Mouse (Mus musculus): ENCODE data around the gene Clcnka. TPM values are rescaled to one million over a fixed set of nuclear protein-coding genes. Genes with fewer than 3 reads are reported as not detected.

Gene Clcnka
- polyA plus RNA-seq (2017; shearing (Covaris generic)): not detected

DNA sequence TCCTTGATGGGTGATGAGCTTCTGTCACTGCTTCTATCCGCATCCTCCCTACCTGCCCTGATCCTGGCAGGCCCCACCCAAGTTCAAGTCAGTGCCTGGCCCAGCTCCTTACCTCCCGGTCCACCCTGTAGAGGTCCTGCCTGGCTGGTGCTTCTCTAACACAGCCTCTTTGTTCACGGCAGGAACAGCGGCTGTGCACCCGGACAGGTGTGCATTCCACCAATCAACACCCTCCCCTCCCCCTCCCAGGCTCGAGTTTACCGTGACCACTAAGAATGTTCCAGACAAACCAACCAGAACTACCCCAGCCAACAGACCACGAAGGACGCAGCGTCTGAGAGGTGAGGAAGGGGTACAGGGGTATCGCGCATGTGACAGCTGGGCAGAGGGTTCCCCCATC, at the start of gene Clcnka:
TSS of gene Clcnka (minus strand) at position 180 of the 400 bp plus-strand sequence.
- no peak for ATAC-seq

DNA sequence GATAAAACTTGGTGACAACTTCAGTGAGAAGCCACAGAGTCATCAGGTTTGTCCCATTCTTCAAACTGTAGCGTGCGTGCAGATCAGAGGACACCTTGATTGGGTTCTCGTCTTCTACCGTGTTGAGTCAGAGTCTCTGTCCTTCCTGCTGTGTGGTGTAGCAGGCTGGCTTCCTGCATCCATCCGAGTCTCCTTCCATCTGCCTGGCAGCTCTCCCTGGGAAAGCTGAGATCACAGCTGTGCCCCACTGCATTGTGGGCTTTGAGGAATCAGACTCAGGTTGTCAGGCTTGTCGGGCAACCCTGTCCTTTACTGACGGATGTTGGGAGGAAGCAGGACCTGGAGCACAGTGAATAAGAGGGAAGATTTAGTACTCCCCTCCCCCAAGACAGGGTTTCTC, 47.7 kb upstream of the Clcnka start:
- ATAC-seq: no peak

- ATAC-seq: peak; percentile 58
Measured at GRCm38 (mm10) chr4:141445328-141445720, 46.8 kb upstream of the Clcnka start.

GRCm38 (mm10) chr4:141444451-141445327, 46.2 kb upstream of the Clcnka start, which contains the start of gene Zbtb17:
Gene Zbtb17 (plus strand): TSS chr4:141444654.
- ATAC-seq: peak; percentile 91

DNA sequence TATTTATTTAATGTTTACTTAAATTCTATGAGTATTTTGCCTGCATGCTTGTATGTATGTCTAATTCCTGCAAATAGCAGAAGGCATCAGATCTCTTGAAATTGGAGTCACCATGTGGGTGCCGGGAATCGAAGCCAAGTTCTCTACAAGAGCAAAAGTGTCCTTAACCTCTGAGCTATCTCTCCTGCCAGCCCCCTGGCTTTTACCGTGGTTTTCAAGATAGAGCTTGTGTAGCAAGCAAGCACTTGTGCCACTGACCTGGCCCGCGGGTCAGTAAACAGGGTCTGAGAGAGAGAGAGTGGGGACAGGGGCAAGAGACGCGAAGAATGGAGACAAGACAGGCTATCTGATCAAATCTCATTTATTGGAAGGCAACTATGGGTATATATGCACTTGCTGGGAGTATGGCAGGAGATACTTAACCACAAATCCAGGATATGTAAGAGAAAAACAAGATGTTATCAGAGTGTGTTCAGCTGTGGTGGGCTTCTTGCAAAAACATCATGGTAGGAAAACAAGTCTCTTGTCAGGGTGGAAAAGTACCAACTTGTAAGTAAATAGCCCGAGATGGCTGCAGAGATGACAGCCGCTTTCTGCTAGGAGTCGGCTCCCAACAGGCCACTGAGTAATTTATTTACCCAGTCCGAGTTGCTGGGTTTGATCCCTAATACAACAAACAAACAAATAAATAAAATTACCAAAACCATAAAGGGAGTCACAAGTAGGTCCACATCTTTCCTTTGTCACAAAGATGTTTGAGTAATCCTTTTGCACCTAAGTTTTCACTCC, 45.3 kb upstream of the Clcnka start:
- no peak for ATAC-seq

DNA sequence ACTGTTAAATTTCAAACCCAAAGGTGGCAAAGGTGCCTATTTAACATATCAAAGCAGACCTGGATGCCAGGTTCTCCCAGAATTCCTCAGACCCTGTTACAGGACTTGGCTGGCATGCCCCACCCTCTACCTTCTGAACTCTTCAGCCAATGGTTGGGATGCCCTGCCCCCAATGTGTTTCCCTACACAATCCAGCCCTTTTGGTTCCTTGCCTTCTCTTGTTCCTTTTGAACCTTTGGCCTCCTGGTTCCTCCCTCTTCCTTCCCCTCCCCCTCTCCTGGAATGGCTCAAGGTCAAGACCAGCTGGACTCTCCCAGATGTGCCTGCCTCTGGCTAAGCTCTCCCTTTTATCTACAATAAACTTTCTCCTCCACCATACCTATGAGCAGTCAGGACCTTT, 42.4 kb upstream of the Clcnka start:
- ATAC-seq: no peak

GRCm38 (mm10) chr4:141439083-141439803, 40.7 kb upstream of the Clcnka start:
- ATAC-seq: no peak

- ATAC-seq: no peak
Measured at GRCm38 (mm10) chr4:141435974-141436373, 37.5 kb upstream of the Clcnka start, which contains the start of gene Srarp. Gene Srarp (minus strand): TSS chr4:141436105.

DNA sequence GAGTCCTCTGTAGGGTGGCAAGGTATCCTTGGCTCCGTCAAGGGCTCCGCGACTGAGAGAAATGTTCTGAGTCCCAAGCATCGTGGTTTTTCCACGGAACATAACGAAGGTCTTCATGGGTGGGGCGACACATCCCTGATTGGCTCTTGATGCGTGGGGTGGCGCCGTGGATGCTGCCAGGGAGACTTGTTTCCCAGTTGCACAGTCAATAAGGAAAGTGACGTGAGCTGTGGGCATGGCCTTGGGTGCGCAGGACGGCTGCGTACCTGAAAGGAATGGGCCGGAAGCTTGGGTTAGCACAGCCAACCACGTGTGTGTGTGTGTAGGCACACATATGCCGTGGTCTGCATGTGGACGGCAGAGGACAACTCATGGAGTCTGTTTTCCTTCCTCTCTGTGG, 34.7 kb upstream of the Clcnka start:
- ATAC-seq: no peak

GRCm38 (mm10) chr4:141432666-141433065, 34.1 kb upstream of the Clcnka start:
- no peak for ATAC-seq

DNA sequence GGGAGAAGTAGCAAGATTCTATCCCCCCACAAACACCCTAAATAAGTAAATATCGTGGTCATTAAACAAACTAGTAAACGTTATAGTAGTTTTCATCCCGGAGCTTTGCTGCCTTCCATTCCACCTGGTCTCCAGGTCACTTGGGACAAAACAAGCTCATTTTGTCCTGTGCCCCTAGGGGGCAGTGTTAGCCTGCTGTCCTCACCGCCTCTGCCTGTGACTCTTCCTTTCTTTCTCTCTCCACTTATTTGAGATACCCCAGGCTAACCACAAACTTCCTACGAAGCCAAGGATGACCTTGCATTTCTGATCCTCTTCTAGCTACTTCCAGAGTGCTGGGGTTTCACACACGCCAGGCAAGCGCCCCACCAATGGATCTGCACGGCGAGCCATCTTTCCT, 32.5 kb upstream of the Clcnka start:
- peak; percentile 57 for ATAC-seq

DNA sequence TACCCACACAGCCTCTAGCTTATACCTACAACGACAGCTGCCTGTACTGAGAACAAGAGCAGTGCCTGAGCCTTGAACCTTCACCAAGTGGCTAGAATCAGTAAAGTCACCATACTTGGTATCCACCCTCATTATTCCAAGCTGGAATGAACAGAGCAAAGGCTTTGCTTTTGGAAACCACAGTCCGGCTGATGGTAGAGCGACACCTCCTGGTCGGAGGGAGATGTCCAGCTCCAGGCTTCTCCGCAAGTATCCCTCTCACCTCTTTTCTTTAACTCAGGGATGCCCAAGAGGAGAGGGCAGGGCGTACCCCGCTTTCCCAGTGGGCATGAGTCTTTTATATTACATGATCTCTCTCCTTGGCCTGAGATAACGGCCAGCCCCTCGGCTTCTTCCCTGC, 31.3 kb upstream of the Clcnka start:
- no peak for ATAC-seq

GRCm38 (mm10) chr4:141429381-141429780, 30.9 kb upstream of the Clcnka start:
- ATAC-seq: no peak

DNA sequence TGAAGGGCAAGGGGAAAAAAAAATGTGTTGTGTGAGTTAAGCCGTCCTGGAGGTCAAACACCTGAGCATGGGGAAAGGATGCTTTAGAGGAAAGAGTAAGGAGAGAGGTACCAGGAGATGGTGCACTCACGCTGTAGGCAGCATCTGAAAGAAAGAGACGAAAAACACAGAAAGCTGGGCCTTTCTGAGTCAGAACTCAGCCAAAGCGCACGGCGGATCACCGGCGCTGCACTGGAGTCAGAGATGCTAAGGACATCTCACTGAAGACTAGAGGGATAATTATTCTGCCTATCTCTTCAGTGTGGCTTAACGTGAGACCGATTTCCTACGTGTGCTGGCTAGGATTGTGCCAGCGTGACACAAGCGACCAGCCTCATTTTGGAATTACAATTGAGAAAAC, 29.4 kb upstream of the Clcnka start:
- no peak for ATAC-seq

- no peak for ATAC-seq
Measured at GRCm38 (mm10) chr4:141426796-141427745, 28.5 kb upstream of the Clcnka start.

DNA sequence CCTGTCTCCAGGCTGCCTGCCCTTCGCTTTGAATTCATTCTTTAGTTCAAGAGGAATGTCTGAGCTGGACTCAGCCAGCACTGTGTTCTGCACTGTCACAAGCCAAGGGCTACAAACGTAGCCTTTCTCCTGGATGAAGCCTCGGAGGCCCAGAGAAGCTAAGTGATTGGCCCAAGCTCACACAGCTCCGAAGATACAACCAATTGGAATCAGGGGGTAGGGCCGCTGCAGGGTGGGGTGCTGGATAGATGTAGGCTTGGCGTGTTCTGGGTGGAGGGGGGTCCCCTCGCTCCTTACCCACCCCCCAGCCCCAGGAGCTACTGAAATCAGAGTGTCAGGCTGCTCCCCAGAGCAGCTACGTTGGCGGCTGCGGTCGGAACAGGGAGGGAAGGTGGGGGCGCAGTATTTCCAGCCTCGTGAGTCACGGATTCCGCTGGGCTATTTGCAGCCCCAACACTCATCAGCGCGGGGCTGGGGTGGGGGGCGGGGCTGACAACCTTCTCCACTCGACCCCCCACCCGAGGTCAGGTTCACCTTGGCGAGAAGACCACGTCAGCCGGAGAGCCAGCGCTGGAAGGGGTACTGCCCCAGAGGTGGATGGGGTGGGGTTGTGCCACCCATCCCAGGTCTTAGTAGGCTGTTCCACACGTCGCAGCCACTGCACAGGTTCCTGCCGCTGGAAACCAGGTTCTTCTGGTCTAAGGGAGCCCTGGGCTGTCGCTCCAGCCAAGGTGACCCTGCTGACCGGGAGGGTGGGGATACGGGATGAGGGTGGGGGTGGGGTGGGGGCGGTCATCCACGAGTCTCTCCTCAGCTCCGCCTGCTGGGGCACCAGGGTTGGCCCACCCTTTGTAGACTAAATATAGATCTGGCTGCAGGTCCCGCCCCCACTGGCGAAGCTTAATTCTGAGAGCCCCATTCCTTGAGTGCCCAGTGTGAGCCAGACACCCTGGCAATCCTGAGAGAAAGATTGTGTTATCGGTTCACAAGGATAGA, 27.3 kb upstream of the Clcnka start:
- peak; percentile 85 for ATAC-seq

- no peak for ATAC-seq
Measured at GRCm38 (mm10) chr4:141423691-141424431, 25.3 kb upstream of the Clcnka start.

DNA sequence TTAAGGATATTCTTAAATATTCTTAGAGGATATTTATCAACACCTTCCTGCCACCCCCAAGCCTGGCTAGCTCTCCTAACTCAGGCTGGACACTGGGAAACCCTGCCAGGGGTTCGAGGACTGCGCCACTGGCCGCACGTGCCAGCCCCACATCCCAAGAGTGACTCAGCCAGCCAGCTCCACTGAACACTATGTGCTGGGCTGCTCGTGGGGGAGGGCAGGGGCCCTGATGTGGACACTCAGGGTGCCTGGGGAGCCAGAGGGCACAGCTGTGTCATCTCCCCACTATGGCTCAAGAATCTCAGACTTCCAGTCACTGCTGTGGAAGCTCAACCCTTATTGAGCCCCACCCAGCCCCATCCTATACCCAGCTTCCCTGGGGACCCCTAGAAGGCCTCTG, 24.8 kb upstream of the Clcnka start:
- no peak for ATAC-seq

GRCm38 (mm10) chr4:141422841-141423240, 24.3 kb upstream of the Clcnka start:
- ATAC-seq: no peak

- ATAC-seq: no peak
Measured at GRCm38 (mm10) chr4:141421423-141421822, 22.9 kb upstream of the Clcnka start.

All from activated CD4-positive, CD25-positive, alpha-beta regulatory T cell, adult 4 months (primary cell).